Mouse (Mus musculus): ENCODE results near the gene Nhlrc3.

Nhlrc3 gene

DNA sequence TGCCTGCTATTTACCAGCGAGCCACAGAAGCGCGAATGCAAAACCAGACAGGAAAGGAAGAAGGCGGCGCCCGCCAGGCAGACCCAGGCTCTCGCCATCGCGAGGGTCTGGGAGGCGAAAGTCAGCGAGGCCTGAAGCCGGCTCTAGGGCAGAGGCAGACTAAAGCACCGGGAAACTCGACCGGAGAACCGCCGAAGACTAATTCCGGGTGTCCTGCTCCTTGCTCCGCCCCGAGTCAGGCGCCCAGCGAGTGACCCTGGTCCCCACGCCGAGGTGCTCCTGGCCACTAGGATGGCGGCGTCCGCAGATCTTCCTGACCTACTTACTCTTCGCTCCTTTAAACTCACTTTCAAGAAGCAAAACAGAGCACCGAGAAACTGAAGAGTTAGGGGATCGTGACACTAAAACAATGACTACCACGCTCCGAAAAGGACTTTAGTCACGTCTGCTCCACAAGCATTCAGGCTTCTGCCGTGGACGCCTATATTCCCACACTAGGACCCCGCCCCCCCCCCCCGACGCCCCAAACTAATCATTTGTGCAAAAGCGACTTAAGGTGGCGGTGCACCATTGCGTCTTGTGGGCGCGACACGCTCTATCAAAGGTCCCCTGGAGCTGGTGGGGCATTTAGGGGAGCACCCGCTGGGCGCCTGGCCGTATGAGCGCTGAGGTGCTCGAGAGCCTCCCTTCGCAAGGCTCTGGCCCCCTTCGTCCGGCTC lies at the start of gene Nhlrc3, which contains the start of gene Proser1:
TSS of gene Nhlrc3 (minus strand) at position 287 of the 719 bp plus-strand sequence.
TSS of gene Proser1 (plus strand) at position 621 of the 719 bp plus-strand sequence.
- peak; percentile 90 to 92 for DNase-seq

DNA sequence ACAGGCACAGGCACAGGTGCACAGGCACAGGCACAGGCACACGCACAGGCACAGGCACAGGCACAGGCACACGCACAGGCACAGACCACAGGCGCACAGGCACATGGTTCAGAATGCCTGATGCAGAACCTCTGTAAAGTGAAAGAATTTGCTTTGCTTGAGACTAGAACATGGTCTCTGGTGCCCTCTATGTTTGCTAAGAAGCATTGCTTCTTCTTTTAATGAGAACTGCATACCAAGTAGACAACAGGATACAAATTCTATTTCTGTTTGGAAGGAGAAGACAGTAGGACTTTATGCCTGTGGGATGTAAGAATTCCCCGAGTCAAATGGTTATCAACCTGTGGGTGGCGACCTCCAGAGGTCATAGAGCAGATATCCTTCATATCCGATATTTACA lies 39.3 kb upstream of the Nhlrc3 start:
- DNase-seq: no peak

DNA sequence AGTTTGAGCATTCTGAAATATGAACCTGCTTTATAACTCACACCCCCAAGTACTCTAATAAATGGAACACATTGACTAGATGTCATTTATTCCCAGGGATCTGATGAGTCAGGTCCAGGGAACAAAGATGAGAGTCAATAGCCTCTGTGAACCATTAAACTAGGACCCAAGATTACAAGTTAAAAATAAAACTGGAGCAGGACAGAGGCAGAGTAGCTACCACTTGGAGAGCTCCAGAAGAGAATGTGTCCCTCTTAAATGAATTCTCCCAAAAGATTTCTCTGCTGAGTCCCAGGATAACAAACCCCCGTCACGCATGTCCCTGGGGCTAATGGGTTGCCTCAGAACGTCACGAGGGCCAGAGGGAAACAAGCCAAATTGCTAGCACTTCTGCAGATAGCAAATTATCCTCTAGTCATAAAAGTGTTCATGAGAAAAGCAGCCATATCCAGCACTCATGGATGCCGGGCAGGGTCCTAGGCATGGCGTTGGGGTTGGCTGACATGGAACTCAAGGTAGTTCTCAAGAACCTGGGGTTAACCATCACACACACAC lies 35.3 kb upstream of the Nhlrc3 start:
- DNase-seq: no peak

DNA sequence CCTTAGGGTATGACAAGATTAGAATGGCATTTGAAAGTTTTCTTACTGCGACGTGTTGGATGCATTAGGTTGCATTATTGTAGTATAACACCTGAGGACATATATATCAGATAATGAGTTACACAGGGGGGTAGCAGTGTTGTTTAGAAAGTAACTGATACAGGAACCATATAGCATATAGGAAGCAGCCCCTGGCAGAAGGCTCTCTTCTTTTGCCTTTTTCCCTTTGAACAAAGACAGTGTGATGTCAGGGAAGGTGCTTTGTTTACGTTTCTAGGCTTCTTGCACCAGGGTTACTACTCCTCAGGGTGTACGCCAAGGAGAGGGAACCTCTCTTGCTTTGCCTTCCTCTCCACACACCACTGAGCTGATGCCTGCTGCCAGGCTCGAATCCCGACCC lies 25.2 kb upstream of the Nhlrc3 start, which contains the start of gene Stoml3:
TSS of gene Stoml3 (plus strand) at position 301 of the 400 bp plus-strand sequence.
- no peak for DNase-seq

DNA sequence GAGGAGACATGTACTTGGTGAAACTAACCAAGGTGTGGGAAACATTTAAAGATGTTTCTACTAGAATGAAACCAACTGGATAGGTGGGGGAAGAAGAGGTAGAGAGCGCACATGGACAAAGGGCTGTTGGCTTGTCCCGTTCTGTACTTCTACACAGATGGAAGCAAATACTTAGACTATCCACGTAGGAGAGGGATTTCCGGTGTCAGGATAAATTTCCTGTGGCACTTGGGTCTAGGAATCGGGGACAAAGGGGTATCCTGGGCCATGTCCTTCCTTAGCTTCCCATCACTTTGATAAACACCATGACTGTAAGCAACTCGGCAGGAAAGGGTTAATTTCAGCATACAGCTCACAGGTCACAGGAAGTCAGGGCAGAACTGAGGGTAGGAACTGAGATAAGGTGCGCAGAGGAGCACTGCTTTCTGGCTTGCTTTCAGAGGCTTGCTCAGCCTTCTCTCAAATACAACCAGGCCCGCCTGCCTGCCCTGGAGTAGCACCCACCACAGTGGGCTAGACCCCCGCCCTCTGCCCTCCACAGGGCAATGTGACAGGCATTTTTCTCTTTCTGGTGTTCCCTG lies 24.0 kb upstream of the Nhlrc3 start:
- DNase-seq: no peak

DNA sequence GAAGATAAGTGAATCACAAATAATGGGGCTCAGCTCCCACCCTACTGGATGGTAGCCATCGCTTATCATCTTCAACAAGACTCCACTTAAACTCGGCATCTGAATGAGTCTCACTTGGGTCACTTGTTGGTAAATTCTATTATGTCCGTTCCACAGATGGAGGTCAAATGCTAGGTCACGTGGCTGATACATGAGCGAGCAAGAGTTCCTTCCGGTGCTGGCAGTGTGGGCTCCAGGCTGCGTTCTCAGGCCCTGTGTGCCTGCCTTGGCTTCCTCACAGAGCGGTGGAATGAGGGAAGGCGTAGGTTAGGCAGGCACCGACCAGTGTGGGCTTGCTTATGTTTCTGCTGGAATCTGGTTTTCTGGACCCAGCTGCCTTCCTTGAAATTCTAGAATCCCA lies 23.4 kb upstream of the Nhlrc3 start:
- no peak for DNase-seq

DNA sequence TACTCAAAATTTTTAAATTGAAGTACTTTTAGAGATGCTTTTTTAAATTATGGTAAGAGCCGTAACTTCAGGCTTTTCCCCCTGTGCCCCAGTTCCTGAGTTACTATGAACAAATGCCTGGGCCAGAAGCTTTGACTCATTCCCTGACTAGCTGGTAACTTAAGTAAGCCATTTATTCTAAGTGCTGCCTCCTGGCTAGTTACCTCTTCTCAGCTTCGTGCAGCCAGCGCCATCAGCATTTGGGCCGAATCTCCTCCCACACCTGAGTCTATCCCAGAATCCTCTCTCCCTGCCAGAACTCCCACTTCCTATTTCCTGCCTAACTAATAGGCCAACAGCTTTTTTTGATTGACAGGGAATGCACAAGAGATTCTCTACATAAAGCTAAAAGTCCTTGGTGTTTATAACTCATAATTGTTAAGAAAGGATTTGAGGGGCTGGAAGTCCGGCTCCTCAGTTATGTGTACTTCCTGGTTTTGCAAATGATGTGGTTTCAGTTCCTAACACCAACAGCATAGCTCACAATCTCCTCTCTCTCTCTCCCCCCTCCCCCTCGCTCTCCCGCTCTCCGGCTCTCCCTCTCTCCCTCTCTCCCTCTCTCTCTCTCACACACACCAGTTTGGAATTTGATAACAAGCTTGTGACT lies 20.4 kb upstream of the Nhlrc3 start:
- DNase-seq: no peak

DNA sequence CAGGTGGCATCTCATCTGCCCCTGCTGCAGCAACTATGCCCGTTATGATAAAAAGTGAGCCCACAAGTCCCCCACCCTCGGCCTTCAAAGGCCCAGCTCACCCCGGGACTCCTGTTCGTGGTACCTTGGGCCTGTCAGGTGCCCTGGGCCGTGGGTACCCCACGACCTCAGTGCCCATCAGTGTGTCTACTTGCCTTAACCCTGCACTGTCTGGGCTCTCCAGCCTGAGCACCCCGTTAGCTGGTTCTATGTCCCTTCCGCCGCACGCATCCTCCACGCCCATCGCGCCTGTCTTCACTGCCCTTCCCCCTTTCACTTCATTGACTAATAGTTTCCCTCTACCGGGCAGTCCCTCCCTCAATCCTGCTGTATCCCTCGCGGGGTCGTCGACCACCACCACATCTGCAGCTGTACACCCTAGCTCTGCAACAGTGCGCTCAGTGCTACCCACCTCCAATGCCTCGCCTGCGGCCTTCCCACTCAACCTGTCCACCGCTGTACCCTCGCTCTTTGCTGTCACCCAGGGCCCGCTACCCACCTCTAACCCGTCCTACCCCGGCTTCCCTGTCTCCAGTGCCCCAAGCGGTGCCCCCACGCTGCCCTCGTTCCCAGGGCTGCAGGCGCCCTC lies 15.4 kb upstream of the Nhlrc3 start:
- DNase-seq: no peak

DNA sequence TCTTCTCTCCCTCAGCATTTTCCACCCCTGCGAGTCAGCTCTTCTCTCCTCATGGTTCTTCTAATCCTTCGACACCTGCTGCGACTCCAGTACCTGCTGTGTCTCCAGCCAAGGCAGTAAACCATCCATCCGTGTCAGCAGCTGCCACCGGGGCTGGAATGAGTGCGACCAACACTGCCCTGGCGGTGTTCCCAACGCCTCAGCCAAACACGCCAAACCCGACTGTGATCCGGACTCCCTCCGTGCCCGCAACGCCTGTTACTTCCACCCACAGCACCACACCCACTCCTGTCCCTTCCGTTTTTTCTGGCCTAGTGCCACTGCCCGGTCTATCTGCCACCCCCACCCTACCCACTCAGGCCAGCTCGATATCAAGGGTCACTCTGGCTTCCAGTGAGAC lies 14.3 kb upstream of the Nhlrc3 start:
- no peak for DNase-seq

DNA sequence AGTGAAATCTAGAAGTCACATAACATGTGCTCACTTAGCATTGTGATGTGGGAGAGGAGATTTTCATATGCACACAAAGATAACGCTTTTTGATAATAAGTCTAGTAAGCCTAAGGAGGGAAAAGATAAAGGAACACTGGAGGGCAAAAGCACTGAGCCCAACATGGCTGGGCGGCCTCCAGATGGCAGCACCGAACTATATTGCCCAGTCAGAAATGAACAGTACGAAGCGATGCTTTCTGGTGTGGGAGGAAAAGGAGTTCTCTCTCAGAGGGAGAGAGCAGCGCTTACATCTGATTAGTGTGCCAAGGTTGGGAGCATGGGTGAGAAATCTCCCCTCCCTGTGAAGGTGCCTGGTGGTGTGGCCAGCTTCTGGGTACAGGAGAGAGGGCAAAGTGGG lies 12.8 kb upstream of the Nhlrc3 start:
- DNase-seq: peak in 1 of 2 experiments; percentile 34

DNA sequence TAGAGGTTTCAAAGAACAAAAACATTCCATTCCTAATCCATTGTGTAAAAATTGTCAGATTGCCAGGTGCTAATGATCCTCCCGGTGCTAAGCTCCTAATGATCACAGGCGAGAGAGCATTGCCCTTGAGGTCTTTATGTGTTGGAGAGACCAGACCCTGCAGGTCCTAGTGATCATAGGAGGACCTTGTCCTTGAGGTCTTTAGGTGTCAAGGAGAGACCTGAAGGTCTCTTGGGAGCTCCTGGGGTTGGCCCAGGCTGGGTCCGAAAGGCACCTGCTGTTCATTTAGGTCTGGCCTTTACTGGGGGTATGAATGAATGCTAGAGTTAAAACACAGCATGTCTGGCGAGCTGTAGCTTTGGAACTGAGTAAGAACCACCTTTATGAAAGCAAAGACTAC lies 11.0 kb upstream of the Nhlrc3 start:
- DNase-seq: no peak

DNA sequence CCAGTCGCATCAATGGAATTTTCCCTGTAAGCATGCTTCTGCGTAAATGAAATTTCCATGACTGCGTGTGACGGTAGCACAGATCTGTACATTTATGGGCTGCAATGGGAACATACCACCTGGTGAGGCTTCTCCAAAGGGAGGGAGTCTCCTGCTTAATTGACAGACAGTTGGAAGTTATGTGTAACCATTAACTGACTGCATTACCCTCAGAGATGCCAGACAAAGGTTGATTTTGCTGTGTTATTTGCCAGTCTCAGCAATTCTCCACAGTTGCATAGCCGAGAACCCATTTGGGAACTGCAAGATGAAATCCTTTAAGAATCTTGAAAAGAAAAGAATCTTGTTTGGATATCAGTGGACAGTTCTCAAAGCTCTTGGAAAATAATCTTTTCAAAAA lies 8.9 kb upstream of the Nhlrc3 start:
- DNase-seq: no peak

DNA sequence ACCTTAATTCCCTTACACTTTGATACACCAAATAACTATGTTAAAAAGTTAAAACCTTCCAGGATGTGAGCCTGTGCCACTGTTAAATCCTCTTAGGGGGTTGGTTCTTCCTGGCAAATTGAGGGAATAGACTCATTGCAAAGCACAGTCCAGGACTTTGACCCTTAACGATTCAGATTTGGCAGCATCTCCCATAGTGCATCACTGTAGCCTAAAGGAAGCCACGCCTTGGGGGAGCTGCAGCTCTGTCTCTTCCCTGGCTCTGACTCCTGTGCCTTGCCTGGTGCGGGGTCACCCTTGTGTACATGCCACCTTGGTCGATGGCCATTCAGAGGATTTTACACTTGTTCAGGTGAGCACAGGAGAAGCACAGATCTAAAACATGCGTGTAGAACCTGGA lies 6.5 kb upstream of the Nhlrc3 start:
- DNase-seq: no peak

DNA sequence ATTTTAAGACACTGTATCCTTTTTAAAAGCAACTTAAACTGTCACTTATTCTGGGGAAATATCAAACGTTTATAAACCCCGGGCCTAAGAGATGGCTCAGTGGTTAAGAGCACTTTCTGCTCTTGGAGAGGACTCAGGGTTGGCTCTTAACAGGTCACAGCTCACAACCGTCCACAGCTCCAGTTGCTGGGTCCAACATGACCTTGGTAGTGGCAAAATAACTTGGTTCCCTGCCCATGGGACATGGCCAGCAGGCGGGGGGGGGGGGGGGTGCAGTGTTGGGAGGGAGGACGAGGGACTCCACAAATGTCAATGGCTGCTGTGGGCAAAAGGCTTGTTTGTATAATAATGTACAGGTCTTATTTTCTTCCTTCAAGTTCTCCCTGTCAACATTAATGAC lies 4.2 kb upstream of the Nhlrc3 start:
- no peak for DNase-seq

DNA sequence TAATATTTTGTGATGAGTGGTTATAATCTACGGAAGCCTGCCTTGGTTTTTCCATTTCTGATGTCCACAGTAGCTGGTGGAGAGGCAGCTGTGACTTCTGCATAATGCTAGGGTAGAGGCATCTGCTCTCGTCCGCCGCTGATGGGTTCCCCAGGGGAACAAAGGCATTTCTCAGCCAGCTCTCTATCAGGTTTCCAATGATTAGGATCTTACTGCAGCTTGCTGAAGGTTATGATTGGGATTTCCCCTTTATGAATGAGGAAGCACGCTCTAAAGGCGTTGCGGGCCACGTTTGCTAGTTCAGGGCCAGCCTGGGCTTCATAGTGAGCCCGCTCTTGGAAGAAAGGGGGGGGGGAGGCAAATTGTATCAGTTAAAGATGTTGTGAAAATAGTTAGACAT lies 3.3 kb upstream of the Nhlrc3 start:
- no peak for DNase-seq

DNA sequence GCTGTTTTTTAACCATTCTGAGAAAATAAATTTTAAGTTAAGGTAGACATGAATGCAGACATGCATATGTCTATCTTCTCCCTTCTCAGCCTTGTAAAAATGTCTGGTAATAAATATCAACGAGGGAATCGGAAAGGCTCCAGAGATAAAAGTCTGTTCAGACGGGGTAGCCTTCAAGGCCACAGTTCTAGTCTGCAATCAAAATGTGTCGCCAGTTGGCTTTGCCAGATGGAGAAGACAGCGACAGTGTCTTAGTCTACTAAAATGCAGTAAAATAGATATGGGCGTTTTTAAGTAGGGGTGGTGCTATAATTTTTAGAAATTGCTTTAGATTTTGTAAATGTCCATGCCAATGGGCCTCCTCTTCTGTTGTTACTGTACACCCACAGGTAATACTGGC lies 2.2 kb upstream of the Nhlrc3 start:
- no peak for DNase-seq

DNA sequence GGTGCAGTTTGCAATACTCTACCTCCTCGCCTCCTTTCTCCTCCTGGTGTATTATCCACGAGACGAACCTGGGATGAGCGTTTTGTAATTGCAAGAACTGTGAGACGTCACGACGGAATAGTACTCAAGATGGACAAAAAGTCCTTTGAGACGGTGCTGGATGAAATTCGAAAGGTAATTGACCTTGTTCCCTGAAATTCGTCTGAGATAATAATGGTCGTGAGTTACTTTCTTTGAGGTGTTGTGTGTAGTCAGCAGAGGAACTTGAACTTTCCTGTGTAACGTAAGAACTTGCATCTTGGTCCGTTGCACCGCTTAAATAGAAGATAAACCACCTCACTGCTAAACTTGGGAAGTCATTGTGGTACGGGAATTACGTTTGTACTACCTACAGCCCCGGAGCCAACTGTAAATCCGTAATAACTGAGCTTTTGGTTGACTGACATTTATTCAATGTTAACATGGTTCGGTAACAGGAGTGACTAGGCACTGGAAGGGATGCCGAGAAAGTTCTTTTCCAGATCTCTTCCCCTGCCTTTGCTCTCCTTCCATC lies 1.1 kb upstream of the Nhlrc3 start:
- DNase-seq: no peak

DNA sequence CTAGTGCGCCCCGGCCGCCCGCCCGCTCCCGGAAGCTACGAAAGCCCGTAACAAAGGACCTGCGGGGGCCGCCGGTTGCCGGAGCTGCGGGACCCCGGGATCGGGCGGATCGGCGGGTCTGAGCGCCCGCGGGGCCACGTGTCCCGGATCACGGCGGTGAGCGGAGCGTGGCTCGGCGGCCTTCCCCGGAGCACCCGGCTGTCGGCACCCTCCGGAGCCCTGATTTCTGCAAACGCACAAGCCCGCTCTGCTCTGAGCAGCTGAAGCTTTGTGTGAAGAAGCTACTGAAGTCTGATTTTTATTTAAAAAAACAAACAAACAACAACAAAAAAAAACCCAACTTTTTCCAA lies 608 bp upstream of the Nhlrc3 start:
- DNase-seq: no peak

DNA sequence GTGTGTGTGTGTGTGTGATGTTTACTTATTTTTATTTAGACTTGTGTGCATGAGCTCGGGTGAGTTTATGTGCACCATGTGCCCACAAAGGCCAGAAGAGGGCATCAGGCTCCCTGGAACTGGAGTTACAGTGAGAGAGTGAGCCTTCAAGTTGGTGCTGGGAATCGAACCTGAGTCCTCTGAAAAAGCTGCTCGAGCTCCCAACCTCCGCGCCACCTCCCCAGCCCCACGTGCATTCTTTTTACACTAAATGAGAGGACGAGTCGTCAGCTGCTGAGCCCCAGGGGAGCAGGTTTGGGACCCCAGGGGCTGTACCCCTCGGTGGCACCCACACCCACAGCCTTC lies 459 bp downstream of the Nhlrc3 start:
- no peak for DNase-seq

DNA sequence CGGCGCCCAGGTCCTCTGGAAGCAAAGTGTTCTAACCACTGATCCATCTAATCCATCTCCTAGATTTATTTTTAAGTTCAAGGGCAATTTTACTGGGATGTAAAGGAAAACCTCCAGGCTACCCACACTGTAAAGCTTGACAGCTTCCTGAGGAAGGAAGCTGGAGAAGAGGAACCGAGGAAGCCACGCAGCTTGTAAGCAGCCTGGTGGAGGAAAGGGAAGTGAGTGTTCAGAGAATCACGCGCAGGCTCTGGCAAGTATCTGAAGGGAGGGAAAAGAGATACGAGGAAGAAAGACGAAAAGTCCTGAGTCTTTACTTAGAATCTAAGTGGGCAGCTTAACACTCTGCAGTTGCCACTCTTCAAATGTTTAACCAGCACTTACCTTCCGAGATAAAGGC lies 3.0 kb downstream of the Nhlrc3 start:
- no peak for DNase-seq

DNA sequence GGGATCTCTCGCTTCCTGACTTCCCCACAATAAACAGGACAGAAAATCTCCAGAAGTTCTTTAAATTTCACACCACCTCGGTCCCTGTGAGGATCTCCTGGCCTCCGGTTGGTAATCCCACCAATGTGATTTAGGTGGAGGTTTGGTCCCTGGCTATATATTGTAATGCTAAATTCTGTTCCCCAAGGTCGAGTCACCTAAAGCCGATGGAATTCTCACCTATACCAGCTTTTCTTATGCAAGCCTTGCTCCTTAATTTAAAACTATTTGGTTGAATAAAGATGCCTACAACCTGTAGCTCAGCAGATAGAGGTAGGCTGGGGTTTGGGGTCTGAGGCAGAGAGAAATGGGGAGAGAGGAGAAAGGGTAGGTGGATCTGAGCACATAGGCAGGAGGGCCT lies 5.4 kb downstream of the Nhlrc3 start:
- no peak for DNase-seq

DNA sequence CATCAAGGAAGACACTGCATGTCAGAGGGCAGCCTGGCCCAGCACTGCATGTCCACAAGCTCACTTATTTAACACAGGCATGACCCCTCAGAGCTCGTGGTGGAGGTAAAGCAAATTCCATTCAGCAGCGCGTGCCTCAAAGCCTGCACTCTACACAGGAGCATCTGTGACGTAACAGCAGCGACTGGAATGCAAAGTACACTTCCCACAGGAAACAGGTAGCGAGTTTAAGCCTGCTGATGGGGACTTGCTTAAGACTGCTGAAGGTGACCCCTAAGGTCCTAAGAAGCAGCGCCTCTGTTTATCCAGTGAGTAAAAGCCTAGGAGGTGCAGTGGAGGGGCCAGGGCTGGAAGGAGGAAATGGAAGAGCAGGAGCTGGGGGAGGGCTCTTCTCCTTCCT lies 8.1 kb downstream of the Nhlrc3 start:
- no peak for DNase-seq

DNA sequence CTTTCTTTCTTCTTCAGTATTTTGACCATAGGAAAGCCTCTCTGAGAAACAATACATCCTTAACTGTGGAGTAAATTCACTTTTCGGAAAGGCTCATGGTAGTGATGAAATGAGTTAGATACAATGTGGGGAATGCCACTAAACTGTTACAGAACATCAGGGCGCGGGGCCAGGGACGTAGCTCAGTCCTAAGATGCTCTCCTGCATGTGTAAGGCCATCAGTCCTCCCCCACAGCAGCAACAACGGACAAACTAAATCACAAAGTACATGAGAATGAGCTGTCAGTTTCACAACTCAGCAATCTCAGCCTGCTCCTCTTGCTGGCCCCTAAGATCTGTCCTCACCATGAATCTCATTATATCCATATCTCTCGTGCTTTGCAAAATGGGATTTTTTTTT lies 8.6 kb downstream of the Nhlrc3 start:
- DNase-seq: no peak

Data from spleen, adult 18-20 months (tissue).